Mouse (Mus musculus) telencephalon, adult 2 months (tissue): ENCODE results near the gene Acbd6.

Source experiments
- DNase-seq: peaks from one replicate; pipeline ENCODE4 v3.0.0-alpha.2; 2011; ENCODE audit warnings: low read depth, low spot score

Acbd6 gene

GRCm38 (mm10) chr1:155650121-155650846, 92.4 kb downstream of the Acbd6 start:
- DNase-seq, result no peak

- no peak for DNase-seq
Observed at GRCm38 (mm10) chr1:155654961-155655360, 97.0 kb downstream of the Acbd6 start.

DNA sequence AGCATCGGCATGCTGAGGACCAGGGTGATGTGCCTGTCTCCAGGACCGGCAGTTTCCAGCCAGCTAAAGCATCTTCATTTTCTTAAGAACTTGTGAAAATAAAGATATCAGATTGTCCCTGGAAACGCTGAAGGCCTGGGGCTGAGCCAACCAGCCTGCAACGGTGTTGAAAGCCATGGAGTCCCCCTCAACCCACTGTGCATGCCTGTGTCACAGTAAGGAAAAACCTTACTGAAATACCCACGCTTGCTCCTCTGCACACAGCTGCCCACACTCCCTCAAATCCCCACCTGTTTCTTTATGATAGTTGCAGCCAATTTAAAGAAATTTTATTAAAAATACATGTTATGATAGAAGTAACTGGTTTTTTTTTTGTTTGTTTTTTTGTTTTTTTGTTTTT, 98.4 kb downstream of the Acbd6 start:
- no peak for DNase-seq

DNA sequence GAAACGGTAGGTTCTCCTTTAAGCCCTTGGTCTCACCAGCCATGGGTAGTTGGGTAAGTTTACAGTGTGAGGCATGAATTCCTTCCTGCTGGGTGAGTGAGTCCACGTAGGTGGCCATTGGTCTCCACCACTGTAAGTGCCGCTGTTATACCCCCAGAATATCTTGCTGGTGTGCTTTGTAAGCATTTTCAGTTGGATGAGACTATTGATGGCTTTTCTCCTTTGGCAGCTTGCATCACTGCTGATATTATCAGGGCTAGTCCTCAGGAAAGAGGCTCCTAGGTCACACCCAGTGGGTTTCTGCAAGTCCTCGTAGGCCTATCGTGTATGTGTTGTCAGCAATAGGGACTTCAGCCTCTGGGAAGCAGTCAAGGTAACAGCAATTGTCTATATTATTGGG, 106.1 kb downstream of the Acbd6 start:
- no peak for DNase-seq

- DNase-seq, result no peak
Observed at GRCm38 (mm10) chr1:155675570-155675969, 117.7 kb downstream of the Acbd6 start.

GRCm38 (mm10) chr1:155681116-155681799, 123.3 kb downstream of the Acbd6 start:
- no peak for DNase-seq

DNA sequence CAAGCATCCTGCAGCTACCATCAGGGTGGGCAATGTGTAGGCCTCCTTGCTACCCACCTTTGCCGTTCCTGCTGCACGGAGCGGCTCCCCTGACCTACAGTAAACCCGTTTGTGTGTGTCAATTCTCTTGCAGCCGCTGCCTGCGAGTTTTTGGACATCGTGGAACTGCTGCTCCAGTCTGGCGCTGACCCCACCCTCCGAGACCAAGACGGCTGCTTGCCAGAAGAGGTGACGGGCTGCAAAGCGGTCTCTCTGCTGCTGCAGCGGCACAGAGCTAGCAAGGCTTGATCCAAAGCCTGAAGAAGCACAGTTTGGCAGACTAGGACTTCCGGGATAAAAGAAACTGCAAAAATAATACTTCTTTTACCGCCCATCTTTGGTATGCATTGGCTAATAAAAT, 128.9 kb downstream of the Acbd6 start:
- DNase-seq, result no peak

DNA sequence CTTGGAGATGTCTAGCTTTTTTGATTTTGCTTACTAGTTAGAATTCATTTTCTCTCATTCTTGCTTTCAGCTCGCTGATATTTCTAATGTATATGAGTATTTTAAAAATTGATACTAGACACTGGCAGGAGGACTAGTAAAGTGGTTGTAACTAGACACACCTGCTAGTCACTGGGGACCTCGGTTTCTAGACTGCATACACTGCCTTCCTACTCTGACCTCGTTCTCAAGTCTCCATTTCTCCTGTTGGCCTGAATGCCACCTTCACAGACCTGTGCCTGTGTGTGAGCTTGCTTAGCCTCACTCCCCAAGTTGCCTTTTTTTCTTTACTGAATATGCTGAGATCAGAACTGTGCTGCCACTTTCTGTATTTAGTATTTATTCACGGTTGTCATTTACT, 131.2 kb downstream of the Acbd6 start:
- DNase-seq, result no peak

- no peak for DNase-seq
Observed at GRCm38 (mm10) chr1:155689558-155689957, 131.6 kb downstream of the Acbd6 start.

- DNase-seq, result no peak
Observed at GRCm38 (mm10) chr1:155692230-155692629, 134.3 kb downstream of the Acbd6 start.

DNA sequence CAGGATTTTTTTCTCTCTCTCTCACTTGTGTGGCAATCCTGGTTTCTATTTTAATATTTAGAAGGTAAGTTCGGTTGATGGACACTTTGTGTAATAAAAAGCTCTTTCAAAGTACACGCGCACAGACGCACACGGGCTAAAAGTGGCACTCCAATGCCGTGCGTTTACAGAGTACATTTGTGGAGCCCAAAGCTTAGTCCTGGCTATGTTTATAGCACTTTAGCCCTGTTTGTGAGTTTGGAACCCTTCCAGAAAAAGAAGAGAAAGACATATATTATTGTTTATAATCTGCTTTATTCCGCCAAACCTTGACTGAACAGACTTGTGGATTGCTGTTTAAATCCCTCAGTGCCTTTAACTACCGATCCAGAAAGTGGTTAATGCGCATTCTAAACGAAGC, 135.1 kb downstream of the Acbd6 start:
- DNase-seq, result no peak

- no peak for DNase-seq
Observed at GRCm38 (mm10) chr1:155693443-155693842, 135.5 kb downstream of the Acbd6 start.

- DNase-seq, result peak; percentile 16
Observed at GRCm38 (mm10) chr1:155698373-155699159, 140.6 kb downstream of the Acbd6 start.

DNA sequence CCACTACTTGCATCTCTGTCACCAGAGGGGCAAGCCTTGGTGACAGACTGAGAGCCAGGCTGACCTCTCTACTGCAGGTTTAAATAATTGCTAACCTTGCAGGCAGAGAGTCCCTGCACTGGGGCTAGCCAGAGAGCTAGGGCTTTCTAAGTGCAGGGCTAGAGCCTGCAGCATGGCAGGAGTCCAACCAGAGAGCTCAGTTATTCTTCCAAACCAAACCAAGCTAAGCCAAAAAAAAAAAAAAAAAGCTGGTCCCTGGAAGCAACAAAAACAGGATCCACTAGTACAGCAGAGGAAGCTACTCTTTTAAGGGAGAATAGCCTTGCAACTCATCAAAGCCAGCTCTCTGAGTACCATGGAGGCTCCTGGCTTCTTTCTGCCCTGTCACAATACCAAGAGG, 143.0 kb downstream of the Acbd6 start:
- no peak for DNase-seq

DNA sequence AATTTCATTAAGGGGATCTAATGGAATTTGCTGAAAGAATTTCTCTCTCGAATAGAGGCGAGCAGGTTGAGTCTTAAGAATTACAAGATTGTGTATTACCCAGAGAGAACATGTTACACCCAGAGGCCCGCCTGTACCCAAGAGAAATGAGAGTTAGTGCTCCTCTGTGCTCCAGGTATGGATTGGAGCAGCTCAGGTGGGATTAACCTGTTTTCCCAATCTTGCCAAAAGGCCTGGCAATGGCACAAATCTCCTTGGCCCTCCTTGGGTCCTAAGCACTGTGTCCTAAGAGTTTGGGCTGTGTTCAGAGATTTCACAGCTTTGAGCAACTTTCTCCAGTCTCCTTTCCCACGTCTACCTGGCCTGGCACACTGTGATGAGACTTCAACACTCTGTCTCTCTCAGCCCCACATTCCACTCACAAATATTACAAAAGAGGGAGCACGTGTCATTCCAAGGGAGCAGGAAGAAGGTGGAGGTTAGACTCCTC, 145.3 kb downstream of the Acbd6 start:
- DNase-seq, result no peak

DNA sequence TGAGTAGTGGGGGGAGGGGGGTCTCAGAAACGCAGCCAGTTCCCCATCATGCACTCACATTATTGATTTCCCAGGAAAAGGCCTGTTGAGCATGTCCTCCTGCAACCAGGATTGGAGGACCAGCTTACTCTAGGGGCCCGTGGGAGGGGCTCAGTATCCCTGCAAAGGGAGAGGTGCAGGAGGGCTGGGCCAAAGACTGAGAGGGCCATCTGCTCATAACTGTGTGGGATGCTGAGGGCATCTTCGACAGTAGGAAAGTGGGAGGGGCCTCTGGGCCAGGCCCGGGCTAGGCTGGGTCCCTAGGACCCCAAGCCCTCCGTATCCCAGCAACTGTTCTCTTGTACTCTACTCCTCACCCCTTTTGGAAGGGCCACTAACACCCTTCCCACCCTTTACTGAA, 146.3 kb downstream of the Acbd6 start:
- DNase-seq, result no peak

DNA sequence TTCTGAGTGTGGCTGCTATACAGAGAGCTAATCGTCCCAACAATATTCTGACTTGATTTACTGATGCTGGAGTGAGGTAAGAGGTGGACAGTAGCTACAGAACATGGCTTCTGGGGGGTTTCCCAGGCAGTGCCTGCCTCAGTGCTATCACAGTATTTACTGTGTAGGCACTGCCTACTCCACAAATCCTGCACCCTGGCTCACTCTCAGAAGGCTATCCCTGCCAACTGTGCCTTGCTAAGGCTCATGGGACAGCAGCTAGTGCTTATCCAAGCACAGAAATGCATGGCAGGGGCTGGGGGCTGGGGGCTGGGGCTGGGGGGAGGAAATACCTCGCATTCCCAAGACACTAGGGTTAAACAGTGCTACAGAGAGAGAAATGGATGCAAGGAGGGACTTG, 155.4 kb downstream of the Acbd6 start:
- DNase-seq, result peak; percentile 17

GRCm38 (mm10) chr1:155715366-155715765, 157.4 kb downstream of the Acbd6 start:
- peak; percentile 34 for DNase-seq

DNA sequence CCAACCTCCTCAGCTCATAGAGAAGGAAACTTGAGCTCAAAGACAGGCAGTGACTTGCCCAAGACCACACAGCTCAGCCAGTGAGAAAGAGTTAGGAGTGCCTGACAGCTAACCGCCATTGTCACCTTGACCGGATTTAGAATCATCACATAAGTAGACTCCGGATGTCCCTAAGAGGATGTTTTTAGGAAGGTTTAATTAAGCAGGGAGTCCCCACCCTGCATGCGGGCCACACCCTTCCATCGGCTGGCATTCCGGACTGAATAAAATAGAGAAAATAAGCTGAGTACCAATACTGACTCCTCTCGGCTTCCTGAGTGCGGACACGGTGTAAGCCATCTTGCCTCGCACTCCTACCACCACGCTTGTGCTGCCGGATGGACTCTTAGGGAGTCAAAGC, 159.4 kb downstream of the Acbd6 start:
- DNase-seq, result no peak

DNA sequence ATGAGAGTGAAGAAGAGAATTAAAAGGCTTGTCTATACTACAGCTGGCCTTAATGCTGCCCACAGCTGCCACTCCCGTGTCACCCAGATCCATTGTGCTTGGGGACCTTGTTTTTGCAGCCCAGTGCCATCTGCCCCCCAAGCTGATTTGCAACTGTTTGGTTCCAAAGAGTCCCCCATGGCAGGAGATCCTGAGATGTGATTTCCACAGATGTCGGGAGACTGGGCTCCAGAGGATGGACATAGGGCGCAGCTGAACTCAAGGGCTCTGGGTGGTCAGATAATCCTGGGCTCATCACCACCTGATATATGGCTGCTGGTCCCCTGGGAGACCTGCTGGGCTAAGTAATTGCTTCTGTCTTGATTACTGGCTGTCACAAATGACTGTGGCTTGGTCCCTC, 160.9 kb downstream of the Acbd6 start:
- DNase-seq, result no peak

- DNase-seq, result no peak
Observed at GRCm38 (mm10) chr1:155720006-155720405, 162.1 kb downstream of the Acbd6 start.

DNA sequence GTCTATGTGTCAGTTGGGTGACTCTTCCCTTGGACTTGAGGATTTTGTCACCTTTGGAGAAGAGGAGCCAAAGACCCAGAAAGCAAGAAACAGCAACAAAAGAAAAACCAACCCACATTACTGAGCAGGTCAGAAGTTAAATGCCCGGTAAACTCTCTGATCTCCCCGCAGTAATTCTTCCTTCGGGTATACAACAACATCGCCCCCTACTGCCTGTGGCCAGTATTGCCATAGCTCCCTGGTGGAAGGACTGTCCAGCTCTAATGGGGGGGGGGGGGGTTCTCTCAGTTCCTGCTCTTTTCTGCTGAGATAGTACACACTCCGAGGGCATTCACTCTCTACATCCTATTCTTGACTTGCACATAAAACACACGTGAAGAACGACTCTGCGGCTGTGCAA, 163.5 kb downstream of the Acbd6 start:
- DNase-seq, result no peak
